Mouse (Mus musculus): Measurements from ENCODE around the gene Ephb2.

DNA sequence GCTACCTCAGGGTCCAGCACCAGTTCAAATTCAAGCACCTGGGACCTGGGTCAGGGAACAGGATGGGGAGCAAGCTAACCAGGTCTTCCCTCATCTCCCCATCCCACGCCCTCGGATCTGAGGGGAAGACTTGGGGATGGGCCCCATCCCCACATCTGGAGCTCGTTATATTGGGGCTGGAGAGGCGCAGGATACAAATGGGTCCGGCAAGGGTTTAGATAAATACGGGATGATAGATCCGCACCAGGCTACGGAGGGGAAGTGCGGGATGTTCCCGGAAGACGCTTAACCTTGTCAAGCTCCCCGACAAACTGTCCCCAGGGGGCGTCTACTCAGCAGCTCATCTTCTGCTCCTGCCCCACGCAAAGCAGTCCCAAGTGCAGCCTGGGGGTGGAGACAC lies 35.4 kb downstream of the Ephb2 start:
- TF ChIP-seq CTCF (IDR thresholded peaks at IDR 0.05; ENCODE audit: low read depth) (no peak), EP300 (IDR thresholded peaks at IDR 0.05; ENCODE audit: low read depth) (no peak)
